Mouse (Mus musculus) c-Kit-positive CD71-positive TER-119-positive erythroid progenitor cells, embryonic 14.5 days (primary cell): Measurements from ENCODE around the gene Hsp90ab1.
A peak's percentile ranks its signal among the peaks of the same experiment; 100 is the strongest.

ENCODE experiments used
- DNase-seq: peaks from one replicate; pipeline ENCODE4 v3.0.0-alpha.2; 2013; ENCODE audit warnings: low spot score

Gene Hsp90ab1

GRCm38 (mm10) chr17:45573087-45573779, at the start of gene Hsp90ab1:
TSS of gene Hsp90ab1 (minus strand) at chr17:45573271.
- DNase-seq = peak; percentile 94

GRCm38 (mm10) chr17:45619386-45620256, 46.5 kb upstream of the Hsp90ab1 start:
- no peak for DNase-seq

DNA sequence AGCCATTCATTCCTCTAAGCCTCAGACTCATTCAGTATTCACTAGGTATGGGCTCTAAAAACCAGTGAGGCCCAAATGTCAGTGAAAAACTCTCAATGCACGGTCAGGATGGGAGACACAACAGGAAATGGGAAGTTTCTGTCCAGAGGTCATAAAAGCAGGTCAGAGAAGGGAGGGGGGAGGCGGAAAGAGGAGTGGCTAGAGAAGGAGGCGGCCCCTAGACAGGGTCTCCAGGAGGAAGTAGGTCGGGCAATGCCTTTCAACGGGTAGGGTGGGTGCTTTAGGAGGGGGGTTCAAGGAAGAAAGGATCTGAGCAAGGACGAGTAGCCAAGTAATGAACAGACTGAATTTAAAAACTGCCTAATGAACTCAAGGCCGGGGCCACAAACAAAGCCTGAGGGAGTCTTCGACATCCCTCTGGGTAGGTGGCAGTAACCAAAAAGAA, 45.9 kb upstream of the Hsp90ab1 start:
- DNase-seq = no peak

DNA sequence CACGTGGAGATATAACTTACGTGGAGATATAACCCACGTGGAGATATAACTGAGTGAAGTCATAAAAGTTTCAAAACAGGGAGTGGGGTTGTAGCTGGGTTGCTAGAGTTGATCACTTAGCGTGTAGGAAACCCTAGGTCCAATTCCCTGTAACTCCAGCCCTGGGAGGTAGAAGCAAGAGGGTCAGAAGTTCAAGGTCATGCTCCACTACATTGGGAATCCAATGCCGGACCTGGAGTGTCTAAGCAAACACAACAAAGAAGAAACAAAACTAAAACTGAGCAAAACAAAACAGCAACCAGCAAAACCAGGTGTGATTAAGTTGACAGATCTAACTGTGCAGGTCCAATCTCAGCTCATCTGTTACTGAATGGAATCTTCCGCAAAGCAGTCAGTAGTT, 44.6 kb upstream of the Hsp90ab1 start:
- no peak for DNase-seq

DNA sequence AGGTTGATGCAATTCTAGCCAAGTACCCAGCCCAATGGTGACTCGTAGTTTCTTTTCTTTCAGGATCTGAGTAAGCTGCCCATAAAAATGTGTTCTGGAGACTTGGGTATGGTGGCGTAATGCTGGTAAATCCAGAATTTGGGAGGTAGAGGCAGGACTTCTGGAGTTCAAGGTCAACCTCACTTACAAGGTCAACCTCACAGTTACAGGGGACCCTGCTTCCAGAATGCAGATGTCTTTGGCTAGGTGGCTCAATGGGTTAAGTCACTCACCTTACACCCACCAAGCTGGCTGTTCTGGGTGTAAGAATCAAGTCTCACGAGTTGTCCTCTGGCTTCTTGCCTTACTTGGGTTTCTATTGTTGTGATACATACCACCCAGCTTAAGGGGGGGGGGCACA, 43.6 kb upstream of the Hsp90ab1 start:
- DNase-seq = no peak

- DNase-seq = no peak
These were observed 43.1 kb upstream of the Hsp90ab1 start for GRCm38 (mm10) chr17:45616046-45616650.

- no peak for DNase-seq
These were observed 39.9 kb upstream of the Hsp90ab1 start for GRCm38 (mm10) chr17:45612921-45613320.

DNA sequence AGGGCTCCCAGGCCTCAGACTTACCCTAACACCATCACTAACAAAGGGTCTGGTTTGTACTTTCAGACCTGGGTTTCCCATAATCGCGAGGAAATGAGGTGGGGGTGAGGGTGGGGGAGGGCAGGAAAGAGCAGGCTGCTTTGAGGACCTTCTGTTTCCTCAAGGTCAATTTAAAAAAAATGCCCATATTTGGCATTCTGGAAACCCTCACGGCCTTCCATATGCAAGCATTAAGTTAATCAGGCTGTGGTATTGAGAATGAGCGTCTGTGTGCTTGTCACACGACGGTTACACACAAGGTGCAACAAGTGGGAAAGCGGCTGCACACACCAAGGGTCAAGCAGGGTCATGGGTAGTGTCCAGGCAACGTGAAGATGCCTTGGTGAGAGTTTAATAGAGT, 38.9 kb upstream of the Hsp90ab1 start:
- no peak for DNase-seq

DNA sequence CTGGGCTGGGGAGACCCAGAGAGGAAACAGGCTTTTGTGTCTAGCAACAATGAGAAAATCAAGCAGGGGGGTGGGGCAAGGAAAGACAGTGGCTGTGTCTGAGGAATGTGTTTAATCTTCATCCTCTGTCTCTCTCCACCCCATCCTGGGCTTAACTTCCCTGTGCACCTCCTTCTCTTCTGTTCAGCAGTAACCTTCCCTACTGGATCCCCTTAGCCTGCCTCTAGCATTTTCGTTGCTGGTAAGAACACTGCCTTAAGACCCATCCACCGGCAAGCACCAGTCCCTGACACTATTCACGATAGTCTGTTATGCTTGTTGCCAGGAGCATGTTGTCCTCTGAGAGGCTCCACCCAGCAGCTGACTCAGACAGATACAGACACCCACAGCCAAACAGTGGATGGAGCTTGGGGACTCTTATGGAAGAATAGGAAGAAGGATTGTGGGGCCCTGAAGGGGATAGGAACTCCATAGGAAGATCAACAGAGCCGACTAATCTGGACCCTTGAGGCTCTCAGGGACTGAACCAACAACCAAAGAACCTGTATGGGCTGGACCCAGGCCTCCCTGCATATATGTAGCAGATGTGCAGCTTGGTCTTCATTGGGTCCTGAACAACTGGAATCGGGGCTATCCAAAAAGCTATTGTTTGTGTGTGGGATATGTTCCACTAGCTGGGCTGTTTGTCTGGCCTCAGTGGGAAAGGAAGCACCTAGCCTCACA, 37.2 kb upstream of the Hsp90ab1 start:
- DNase-seq = no peak

GRCm38 (mm10) chr17:45608396-45608795, 35.3 kb upstream of the Hsp90ab1 start:
- no peak for DNase-seq

GRCm38 (mm10) chr17:45606992-45607879, 34.2 kb upstream of the Hsp90ab1 start:
- no peak for DNase-seq

DNA sequence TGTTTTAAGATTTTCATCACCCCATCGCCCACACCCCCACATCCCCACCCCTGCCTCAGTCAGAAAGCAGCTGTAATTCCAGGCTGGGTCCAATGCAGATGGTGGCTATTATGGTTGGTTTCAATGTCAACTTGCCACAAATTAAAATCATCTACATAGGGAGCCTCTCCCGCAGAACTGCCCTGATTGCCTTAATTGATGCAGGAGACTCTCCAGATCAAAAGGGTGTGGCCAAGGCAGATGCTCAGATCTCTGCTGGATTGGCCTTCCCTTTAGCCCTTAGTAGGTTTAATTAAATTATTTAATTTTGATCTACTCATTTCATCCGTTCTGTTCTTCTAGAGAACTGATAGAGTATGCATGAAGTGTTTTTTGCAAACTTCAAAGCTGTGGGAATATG, 29.9 kb upstream of the Hsp90ab1 start:
- DNase-seq = no peak

GRCm38 (mm10) chr17:45601877-45602304, 28.8 kb upstream of the Hsp90ab1 start, which contains the start of gene Mymx:
TSS of gene Mymx (minus strand) at chr17:45602102.
- DNase-seq = no peak

- DNase-seq = no peak
These were observed 28.3 kb upstream of the Hsp90ab1 start for GRCm38 (mm10) chr17:45601325-45601724.

GRCm38 (mm10) chr17:45600267-45600666, 27.2 kb upstream of the Hsp90ab1 start:
- no peak for DNase-seq

DNA sequence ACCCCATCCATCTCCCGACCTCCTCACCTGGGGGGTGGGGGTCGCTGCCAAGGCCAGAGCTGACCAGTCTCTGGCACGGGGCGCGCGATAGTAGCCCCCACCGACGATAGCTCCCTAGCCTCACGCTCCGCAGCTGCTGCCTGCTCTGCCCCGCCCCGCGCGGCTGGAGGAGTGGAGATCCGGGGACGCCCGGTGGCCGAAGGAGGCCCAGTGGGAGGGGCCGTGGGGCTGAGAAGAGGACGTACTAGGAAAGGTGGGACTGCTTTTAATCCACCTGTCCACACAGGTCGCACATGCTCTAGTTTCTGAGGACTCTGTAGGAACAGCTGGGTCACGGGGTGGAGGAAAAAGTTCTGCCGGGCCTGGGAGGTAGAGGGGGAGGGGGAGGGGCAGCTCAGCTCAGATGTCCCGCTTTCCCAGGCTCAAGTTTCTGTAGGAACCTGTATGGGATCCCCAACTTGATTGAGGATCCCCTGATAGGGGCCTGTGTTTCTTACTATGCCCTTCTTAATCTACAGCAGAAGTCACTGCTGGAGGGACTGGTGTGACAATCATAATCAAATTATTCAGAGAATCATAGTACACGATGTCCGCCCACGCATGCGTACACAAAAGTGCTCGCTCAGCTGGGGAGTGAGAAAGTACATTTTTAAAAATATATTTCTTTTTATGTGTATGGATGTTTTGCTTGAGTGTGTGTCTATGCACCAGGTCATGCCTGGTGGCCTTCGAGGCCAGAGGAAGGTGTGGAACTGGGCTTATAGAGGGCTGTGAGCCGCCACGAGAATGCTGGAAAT, 26.6 kb upstream of the Hsp90ab1 start, which contains the start of gene Slc29a1:
TSS of gene Slc29a1 (minus strand) at position 161 of the 797 bp plus-strand sequence.
- no peak for DNase-seq

DNA sequence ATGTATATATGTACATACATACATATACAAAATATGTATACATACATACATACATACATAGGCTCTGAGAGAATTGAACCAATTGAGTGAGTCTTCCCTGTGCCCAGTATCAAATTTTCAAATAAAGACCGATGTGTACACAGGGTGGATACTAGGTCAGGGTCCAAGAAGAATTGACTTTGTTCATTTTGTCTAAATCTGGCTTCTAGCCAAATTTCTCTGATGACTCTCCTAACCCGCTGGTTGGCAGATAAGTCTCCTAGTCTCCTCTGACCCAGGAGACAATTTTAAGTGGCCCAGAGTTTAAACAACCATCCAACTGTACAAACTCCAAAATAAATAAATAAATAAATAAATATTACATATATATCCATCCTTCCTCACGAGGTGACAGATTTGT, 25.8 kb upstream of the Hsp90ab1 start:
- DNase-seq = no peak

GRCm38 (mm10) chr17:45598376-45598775, 25.3 kb upstream of the Hsp90ab1 start:
- no peak for DNase-seq

- no peak for DNase-seq
These were observed 24.7 kb upstream of the Hsp90ab1 start for GRCm38 (mm10) chr17:45597787-45598186.
